Mouse (Mus musculus) heart, adult 8-10 months (tissue): ENCODE data around the gene Map2k2. TPM values are rescaled to one million over a fixed set of nuclear protein-coding genes. Genes with fewer than 3 reads are reported as not detected.
"Not testable (repeated sequence)": the region's sequence is repeated elsewhere in the genome, so short reads cannot be mapped to it uniquely, and the experiment has no call there.

ENCODE experiments used
- DNase-seq: peaks from one replicate; pipeline ENCODE4 v3.0.0; 2022; ENCODE audit warnings: low spot score
- total RNA-seq, 4 experiments: library from RNA; stranded (reverse); gene quantifications; 2 replicates each; pipeline ENCODE4 v1.2.4; 2022

Map2k2 gene
- total RNA-seq, 4 experiments from 2014 or later, result 110 to 137 (median 130) TPM

- DNase-seq, result no peak
These were observed 36.9 kb downstream of the Map2k2 start for GRCm38 (mm10) chr10:81142551-81142981.

- no peak for DNase-seq
These were observed 37.5 kb downstream of the Map2k2 start for GRCm38 (mm10) chr10:81143157-81143633.

GRCm38 (mm10) chr10:81143845-81144437 lies 38.2 kb downstream of the Map2k2 start:
- no peak for DNase-seq

DNA sequence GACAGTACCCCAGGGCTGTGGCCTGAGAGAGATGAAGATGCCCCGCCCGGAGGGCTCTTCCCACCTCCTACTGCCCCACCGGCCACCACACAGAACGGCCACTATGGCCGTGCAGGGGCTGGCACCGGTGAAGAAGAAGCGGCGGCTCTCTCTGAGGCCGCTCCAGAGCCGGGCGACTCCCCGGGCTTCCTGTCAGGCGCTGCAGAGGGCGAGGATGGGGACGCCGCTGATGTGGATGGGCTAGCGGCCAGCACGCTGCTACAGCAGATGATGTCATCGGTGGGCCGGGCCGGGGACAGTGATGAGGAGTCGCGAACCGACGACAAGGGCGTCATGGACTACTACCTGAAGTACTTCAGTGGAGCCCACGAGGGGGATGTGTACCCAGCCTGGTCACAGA lies 39.0 kb downstream of the Map2k2 start:
- DNase-seq, result peak; percentile 62

DNA sequence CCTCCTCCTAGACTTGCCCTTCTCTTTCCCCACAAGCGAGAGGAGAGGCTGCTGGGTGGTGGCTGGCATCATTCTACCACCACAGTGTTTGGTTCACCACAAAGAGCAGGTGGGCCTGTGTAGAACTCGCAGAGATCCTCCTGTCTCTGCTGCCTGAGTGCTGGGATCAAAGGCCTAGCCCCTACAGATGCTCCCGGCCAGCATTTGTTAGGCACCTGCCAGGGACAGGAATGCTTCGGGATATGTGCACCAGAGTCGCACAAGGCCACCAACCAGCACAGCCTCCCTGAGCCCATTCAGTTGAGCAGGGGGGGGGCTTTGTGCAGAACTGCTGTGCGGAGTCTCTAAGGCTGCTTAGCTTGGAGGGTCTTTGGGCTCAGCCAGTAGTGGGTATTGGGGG lies 39.6 kb downstream of the Map2k2 start:
- no peak for DNase-seq

GRCm38 (mm10) chr10:81145778-81146177 lies 40.1 kb downstream of the Map2k2 start:
- no peak for DNase-seq

GRCm38 (mm10) chr10:81146296-81146695 lies 40.6 kb downstream of the Map2k2 start:
- no peak for DNase-seq

DNA sequence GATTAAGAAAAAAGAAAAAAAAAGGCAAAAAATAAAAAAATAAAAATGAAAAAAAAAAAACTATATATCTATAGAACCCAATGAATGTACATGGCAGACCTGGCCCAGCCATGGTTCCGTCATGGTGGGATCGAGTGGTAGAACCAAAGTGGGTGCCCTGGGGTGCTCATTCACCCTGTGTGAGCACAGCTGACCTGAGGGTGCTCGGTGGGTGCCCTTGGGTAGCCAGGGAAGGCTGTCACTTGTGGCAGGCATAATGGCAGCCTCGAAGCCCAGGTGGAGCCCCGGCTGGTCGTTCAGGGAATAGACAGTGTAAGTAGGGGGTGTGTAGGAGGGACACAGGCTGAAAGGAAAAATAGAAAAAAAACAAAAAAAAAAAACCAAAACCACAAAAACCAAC lies 45.5 kb downstream of the Map2k2 start:
- DNase-seq, result no peak

GRCm38 (mm10) chr10:81152609-81153008 lies 46.9 kb downstream of the Map2k2 start:
- DNase-seq, result no peak

GRCm38 (mm10) chr10:81154313-81154712 lies 48.6 kb downstream of the Map2k2 start:
- DNase-seq, result no peak

DNA sequence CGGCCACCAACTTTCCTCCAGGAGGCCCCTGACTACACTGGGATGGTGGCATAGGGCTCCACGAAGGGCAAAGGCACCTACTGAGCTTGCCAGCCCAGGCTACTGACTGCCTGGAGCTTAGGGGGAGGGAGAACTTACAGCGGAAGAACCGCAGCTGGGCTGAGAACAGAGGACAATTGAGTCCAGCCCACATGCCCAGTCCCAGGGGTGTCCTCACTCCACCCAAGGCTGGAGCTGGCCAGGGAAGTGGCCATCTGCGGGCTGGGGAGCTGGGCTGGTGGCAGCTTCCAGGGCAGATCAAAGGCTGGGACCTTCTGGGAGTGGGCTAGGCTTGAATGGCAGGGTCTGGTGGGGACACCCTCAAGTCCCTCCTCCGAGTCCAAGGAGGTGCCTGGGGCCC lies 49.0 kb downstream of the Map2k2 start:
- no peak for DNase-seq

DNA sequence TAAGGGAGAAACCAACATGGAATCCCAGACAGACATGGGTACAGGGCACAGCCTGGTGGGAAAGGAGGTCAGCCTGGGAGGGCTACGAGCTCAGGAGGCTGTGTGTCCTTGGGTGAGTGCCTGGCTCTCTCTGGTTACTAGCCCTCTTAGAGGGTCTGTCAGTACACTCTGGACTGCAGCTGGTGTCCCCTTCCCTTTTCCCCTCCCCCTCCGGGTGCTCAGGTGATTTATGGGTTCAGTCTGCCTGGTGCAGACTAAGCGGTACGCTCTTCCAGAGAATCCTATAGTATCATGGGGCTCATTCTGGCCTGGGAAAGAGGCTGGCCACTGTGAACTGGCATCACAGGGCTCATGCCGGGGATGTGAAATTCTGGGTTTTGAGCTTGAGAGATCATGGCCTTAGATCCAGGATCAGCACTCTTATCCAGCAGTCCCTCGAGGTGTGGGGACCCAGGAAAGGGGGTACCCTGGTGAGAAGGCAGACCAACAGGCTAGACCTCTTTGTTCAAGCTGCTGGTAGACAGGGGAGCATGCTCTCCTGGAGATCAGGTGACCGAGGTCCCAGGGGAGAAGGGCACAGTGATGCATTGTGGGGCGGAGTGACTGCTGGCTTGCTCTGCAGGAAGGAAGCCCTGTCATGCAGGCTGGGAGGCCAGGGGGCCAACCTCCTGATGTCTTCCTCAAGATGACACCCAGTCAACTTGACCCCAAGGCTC lies 56.0 kb downstream of the Map2k2 start:
- DNase-seq, result no peak

GRCm38 (mm10) chr10:81162318-81162652 lies 56.6 kb downstream of the Map2k2 start:
- no peak for DNase-seq

DNA sequence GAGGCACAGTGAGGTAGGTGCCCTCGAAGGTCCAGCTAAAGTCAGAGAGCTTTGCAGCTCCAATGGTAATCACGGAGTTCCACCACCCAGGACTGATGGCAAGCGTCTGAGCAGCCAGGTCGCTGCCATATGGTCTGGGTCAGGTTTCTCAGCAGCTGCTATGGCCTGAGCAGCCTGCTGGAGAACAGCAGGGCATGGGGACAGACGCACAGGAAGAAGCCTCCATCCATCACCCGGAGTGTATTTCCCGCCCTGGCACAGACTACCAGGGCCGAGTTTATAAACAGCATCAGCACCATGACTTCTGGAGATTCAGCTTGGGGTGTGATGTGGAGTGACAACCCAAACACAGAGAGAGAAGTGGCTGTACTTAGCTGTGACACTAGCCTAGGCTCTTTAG lies 59.4 kb downstream of the Map2k2 start:
- no peak for DNase-seq

GRCm38 (mm10) chr10:81167200-81168086 lies 61.7 kb downstream of the Map2k2 start, which contains the start of gene Pias4:
Gene Pias4, minus strand, starts transcription at chr10:81167923.
- peak; percentile 100 for DNase-seq

GRCm38 (mm10) chr10:81168087-81168431 lies 62.3 kb downstream of the Map2k2 start:
- DNase-seq, result no peak

GRCm38 (mm10) chr10:81168521-81169244 lies 63.0 kb downstream of the Map2k2 start:
- peak; percentile 90 for DNase-seq

- not testable (repeated sequence) for DNase-seq
These were observed 63.7 kb downstream of the Map2k2 start for GRCm38 (mm10) chr10:81169411-81169900.

GRCm38 (mm10) chr10:81173132-81173531 lies 67.4 kb downstream of the Map2k2 start:
- DNase-seq, result peak; percentile 74

- DNase-seq, result peak; percentile 91
These were observed 69.1 kb downstream of the Map2k2 start for GRCm38 (mm10) chr10:81174617-81175344.

GRCm38 (mm10) chr10:81175345-81175701 lies 69.6 kb downstream of the Map2k2 start:
- not testable (repeated sequence) for DNase-seq
